Mouse (Mus musculus) midbrain, embryonic 10.5 days (tissue): ENCODE measurements around the gene Gatb. TPM values are rescaled to one million over a fixed set of nuclear protein-coding genes. Genes with fewer than 3 reads are reported as not detected.
A peak's percentile ranks its signal among the peaks of the same experiment; 100 is the strongest.

Experiments used
- DNase-seq: peaks from one replicate; pipeline ENCODE4 v3.0.0-alpha.2; 2017; ENCODE audit warnings: low spot score
- H3K27ac ChIP-seq: fragments of 300-500 bp; sonication (generic); replicated peaks from 2 replicates; pipeline ENCODE4 v1.5.1; 2016; ENCODE audit warnings: mild to moderate bottlenecking
- H3K27me3 ChIP-seq: fragments of 300-500 bp; sonication (generic); 2 replicates; pipeline ENCODE4 v1.6.1; 2016; ENCODE audit warnings: low read depth, mild to moderate bottlenecking; ENCODE audit not compliant: poor library complexity, severe bottlenecking
- H3K36me3 ChIP-seq: fragments of 300-500 bp; sonication (generic); 2 replicates; pipeline ENCODE4 v1.6.1; 2016; ENCODE audit warnings: mild to moderate bottlenecking, moderate library complexity
- H3K4me1 ChIP-seq: fragments of 300-500 bp; sonication (generic); 2 replicates; pipeline ENCODE4 v1.6.1; 2016
- H3K4me3 ChIP-seq: fragments of 300-500 bp; sonication (generic); 2 replicates; pipeline ENCODE4 v1.5.1; 2016; ENCODE audit warnings: mild to moderate bottlenecking, moderate library complexity
- H3K9me3 ChIP-seq: fragments of 300-500 bp; sonication (generic); replicated peaks from 2 replicates; pipeline ENCODE4 v1.6.1; 2016; ENCODE audit warnings: mild to moderate bottlenecking
- WGBS: fragments of 180-500 bp; shearing (Covaris S2); methylation state at CpG from one replicate; pipeline ENCODE4 v1.1.7; 2016; 5-methylcytosine and 5-hydroxymethylcytosine counted together
- polyA plus RNA-seq: library from polyadenylated mRNA; unstranded; fragments of >200 nt; fragmentation: Nextera tagmentation; extraction: Ambion mirVana; gene quantifications from 2 replicates; pipeline ENCODE4 v1.2.1, GENCODE M21; 2016

Gatb gene
- polyA plus RNA-seq = 26.0 and 29.5 TPM in 2 replicates

GRCm38 (mm10) chr3:85573864-85574830, at the start of gene Gatb:
Gatb (plus strand) TSS chr3:85574119.
- Histone ChIP-seq H3K27ac (peak within 1 kb of the TSS; percentile 92), H3K4me1 (peaks cover 6% of the 10 kb centered on the region), H3K27me3 (no peaks in the 10 kb centered on the region), H3K9me3 (no peaks in the 10 kb centered on the region), H3K4me3 (peak within 1 kb of the TSS; percentile 84), H3K36me3 (no peaks in the 10 kb centered on the region)
- 4% methylated on average over 41 of the region's 41 CpGs for WGBS
- DNase-seq = peak; percentile 96

- WGBS = 94% methylated on average over 8 of the region's 8 CpGs
- Histone ChIP-seq H3K9me3 (no peaks in the 10 kb centered on the region), H3K4me1 (no peaks in the 10 kb centered on the region; the same call in 1 of the 2 replicates), H3K36me3 (no peaks in the 10 kb centered on the region), H3K27ac (no peak overlapping the region), H3K4me3 (no peak overlapping the region), H3K27me3 (no peaks in the 10 kb centered on the region)
- no peak for DNase-seq
These were observed 43.2 kb upstream of the Gatb start for GRCm38 (mm10) chr3:85530601-85531161.

GRCm38 (mm10) chr3:85532376-85532775, 41.5 kb upstream of the Gatb start:
- Histone ChIP-seq H3K9me3 (no peaks in the 10 kb centered on the region), H3K27ac (no peak overlapping the region), H3K4me3 (no peak overlapping the region), H3K27me3 (no peaks in the 10 kb centered on the region), H3K36me3 (no peaks in the 10 kb centered on the region), H3K4me1 (no peaks in the 10 kb centered on the region; the same call in 1 of the 2 replicates)
- no peak for DNase-seq
- 53% methylated on average over 3 of the region's 3 CpGs for WGBS

GRCm38 (mm10) chr3:85535042-85535441, 38.9 kb upstream of the Gatb start:
- no peaks in the 10 kb centered on the region for H3K27me3 ChIP-seq
- no peaks in the 10 kb centered on the region for H3K36me3 ChIP-seq
- DNase-seq = no peak
- H3K4me3 ChIP-seq = no peak overlapping the region
- H3K27ac ChIP-seq = no peak overlapping the region
- no peaks in the 10 kb centered on the region for H3K9me3 ChIP-seq
- WGBS = 91% methylated on average over 3 of the region's 3 CpGs
- no peaks in the 10 kb centered on the region for H3K4me1 ChIP-seq

- H3K4me1 ChIP-seq = no peaks in the 10 kb centered on the region
- 92% methylated on average over 11 of the region's 11 CpGs for WGBS
- no peaks in the 10 kb centered on the region for H3K36me3 ChIP-seq
These were observed 38.0 kb upstream of the Gatb start for GRCm38 (mm10) chr3:85535621-85536520.

GRCm38 (mm10) chr3:85542765-85543164, 31.2 kb upstream of the Gatb start:
- Histone ChIP-seq H3K27ac (no peak overlapping the region), H3K4me3 (no peak overlapping the region), H3K9me3 (no peaks in the 10 kb centered on the region), H3K27me3 (no peaks in the 10 kb centered on the region), H3K36me3 (no peaks in the 10 kb centered on the region), H3K4me1 (no peaks in the 10 kb centered on the region)
- 77% methylated on average over 3 of the region's 3 CpGs for WGBS
- DNase-seq = no peak

More at GRCm38 (mm10) chr3:85535621-85536520, 38.0 kb upstream of the Gatb start:
- Histone ChIP-seq H3K4me3 (no peak overlapping the region), H3K9me3 (no peaks in the 10 kb centered on the region), H3K27ac (no peak overlapping the region), H3K27me3 (no peaks in the 10 kb centered on the region)
- DNase-seq = no peak

GRCm38 (mm10) chr3:85543652-85544051, 30.3 kb upstream of the Gatb start:
- no peak overlapping the region for H3K27ac ChIP-seq
- DNase-seq = no peak
- H3K4me1 ChIP-seq = no peaks in the 10 kb centered on the region
- no peak overlapping the region for H3K4me3 ChIP-seq
- no peaks in the 10 kb centered on the region for H3K27me3 ChIP-seq
- WGBS = 60% methylated on average over 2 of the region's 2 CpGs
- no peaks in the 10 kb centered on the region for H3K36me3 ChIP-seq
- H3K9me3 ChIP-seq = no peaks in the 10 kb centered on the region

GRCm38 (mm10) chr3:85550312-85550711, 23.6 kb upstream of the Gatb start:
- 85% methylated on average over 4 of the region's 4 CpGs for WGBS
- Histone ChIP-seq H3K27ac (no peak overlapping the region), H3K27me3 (no peaks in the 10 kb centered on the region), H3K9me3 (no peaks in the 10 kb centered on the region), H3K4me1 (peaks cover 10% of the 10 kb centered on the region), H3K4me3 (no peak overlapping the region), H3K36me3 (no peaks in the 10 kb centered on the region)
- no peak for DNase-seq

GRCm38 (mm10) chr3:85551352-85551751, 22.6 kb upstream of the Gatb start:
- DNase-seq = no peak
- WGBS = 73% methylated on average over 2 of the region's 2 CpGs
- peaks cover 10% of the 10 kb centered on the region for H3K4me1 ChIP-seq
- no peaks in the 10 kb centered on the region for H3K27me3 ChIP-seq
- no peaks in the 10 kb centered on the region for H3K9me3 ChIP-seq
- no peak overlapping the region for H3K27ac ChIP-seq
- H3K4me3 ChIP-seq = no peak overlapping the region
- H3K36me3 ChIP-seq = no peaks in the 10 kb centered on the region

- Histone ChIP-seq H3K4me3 (no peak overlapping the region), H3K9me3 (no peaks in the 10 kb centered on the region), H3K4me1 (peaks cover 10% of the 10 kb centered on the region), H3K27me3 (no peaks in the 10 kb centered on the region), H3K27ac (no peak overlapping the region), H3K36me3 (no peaks in the 10 kb centered on the region)
- DNase-seq = no peak
- whole genome bisulfite sequencing = 88% methylated on average over 6 of the region's 6 CpGs
These were observed 20.1 kb upstream of the Gatb start for GRCm38 (mm10) chr3:85553731-85554277.

- DNase-seq = no peak
- H3K4me1 ChIP-seq = no peaks in the 10 kb centered on the region
- WGBS = 50% methylated on average over 2 of the region's 2 CpGs
- no peaks in the 10 kb centered on the region for H3K9me3 ChIP-seq
- no peaks in the 10 kb centered on the region for H3K27me3 ChIP-seq
- H3K27ac ChIP-seq = no peak overlapping the region
- H3K36me3 ChIP-seq = no peaks in the 10 kb centered on the region
- no peak overlapping the region for H3K4me3 ChIP-seq
These were observed 9.3 kb upstream of the Gatb start for GRCm38 (mm10) chr3:85564603-85565002.

- Histone ChIP-seq H3K27ac (no peak overlapping the region), H3K4me1 (peaks cover 6% of the 10 kb centered on the region), H3K36me3 (no peaks in the 10 kb centered on the region), H3K4me3 (no peak overlapping the region), H3K27me3 (no peaks in the 10 kb centered on the region), H3K9me3 (no peaks in the 10 kb centered on the region)
- DNase-seq = peak; percentile 32
- 76% methylated on average over 2 of the region's 2 CpGs for WGBS
These were observed 2.6 kb upstream of the Gatb start for GRCm38 (mm10) chr3:85571276-85571675.
